Comparison of ENCODE assay signal across 8 mouse cellular contexts in genomic region chr7:19749389-19750216, GRCm38 (mm10). TPM values are rescaled to one million over a fixed set of nuclear protein-coding genes. Genes with fewer than 3 reads are reported as not detected.
A peak's percentile ranks its signal among the peaks of the same experiment; 100 is the strongest.
DNase-seq lines count a peak whose midpoint lies in the region; ATAC-seq and TF ChIP-seq lines count a peak whose summit lies in the region.

No protein-coding gene starts in this region.

- peak; percentile 99 for DNase-seq in A20 (ENCODE audit: low read depth, low spot score)
- DNase-seq in heart, adult 9 months (ENCODE audit: low spot score in 2 of 2) = peak; percentile 97
- DNase-seq in monocyte, adult 2 months (ENCODE audit: low read depth in 1 of 2, low spot score in 2 of 2) = peak; percentile 74 to 77
- DNase-seq in spleen, postnatal 36 days (ENCODE audit: low spot score in 2 of 2) = peak; percentile 71 to 83

- ATAC-seq in kidney, embryonic 14.5 days (ENCODE audit: low FRiP score, low TSS enrichment) = peak; percentile 92
- peak; percentile 91 for ATAC-seq in limb, embryonic 15.5 days (ENCODE audit: insufficient number of reproducible peaks, low FRiP score, low TSS enrichment, low read depth)

- peak overlapping the region; percentile 61 for H3K4me3 ChIP-seq in bone marrow macrophage, adult 2 months (ENCODE audit: insufficient read depth, low read length)
- peak overlapping the region; percentile 87 for H3K4me3 ChIP-seq in embryonic fibroblast, embryonic 13.5 days (ENCODE audit: insufficient read depth, low read length)
- peak overlapping the region; percentile 90 for H3K4me3 ChIP-seq in kidney, embryonic 14.5 days (ENCODE audit: low read length)
- peak overlapping the region; percentile 76 for H3K4me3 ChIP-seq in limb, embryonic 15.5 days

- H3K36me3 ChIP-seq in kidney, embryonic 14.5 days (ENCODE audit: control insufficient read depth, insufficient read depth, low read length) = no peaks in the 10 kb centered on the region
- no peaks in the 10 kb centered on the region for H3K36me3 ChIP-seq in limb, embryonic 15.5 days

- peaks cover 32% of the 10 kb centered on the region for H3K4me1 ChIP-seq in bone marrow macrophage, adult 2 months (ENCODE audit: control insufficient read depth, insufficient read depth, low read length)
- H3K4me1 ChIP-seq in embryonic fibroblast, embryonic 13.5 days (ENCODE audit: control insufficient read depth, insufficient read depth, low read length) = no peaks in the 10 kb centered on the region; the same call in 1 of the 2 replicates
- H3K4me1 ChIP-seq in kidney, embryonic 14.5 days (ENCODE audit: control insufficient read depth, insufficient read depth, low read length) = peaks cover 40% of the 10 kb centered on the region
- H3K4me1 ChIP-seq in limb, embryonic 15.5 days = peaks cover 46% of the 10 kb centered on the region

- under 1% methylated on average over 44 of the region's 46 CpGs for WGBS in kidney, embryonic 14.5 days
- WGBS in limb, embryonic 15.5 days = under 1% methylated on average over 45 of the region's 46 CpGs

- peak overlapping the region; percentile 93 for H3K9ac ChIP-seq in kidney, embryonic 14.5 days (ENCODE audit: low read depth, low read length)
- peak overlapping the region; percentile 79 for H3K9ac ChIP-seq in limb, embryonic 15.5 days

- no peak for TF ChIP-seq CTCF in bone marrow macrophage, adult 2 months (IDR thresholded peaks at IDR 0.05; ENCODE audit: low read depth, low read length)
- peak; percentile 55; the same call in 1 of the 2 replicates for TF ChIP-seq CTCF in embryonic fibroblast, embryonic 13.5 days (IDR thresholded peaks at IDR 0.05; ENCODE audit: borderline replicate concordance, insufficient read depth, low read length)

- H3K9me3 ChIP-seq in kidney, embryonic 14.5 days (ENCODE audit: control insufficient read depth, low read length) = no peaks in the 10 kb centered on the region
- no peaks in the 10 kb centered on the region for H3K9me3 ChIP-seq in limb, embryonic 15.5 days

- H3K27me3 ChIP-seq in kidney, embryonic 14.5 days (ENCODE audit: control insufficient read depth, insufficient read depth, low read length) = no peaks in the 10 kb centered on the region
- no peaks in the 10 kb centered on the region for H3K27me3 ChIP-seq in limb, embryonic 15.5 days

- no peak for TF ChIP-seq POLR2A in bone marrow macrophage, adult 2 months (IDR thresholded peaks at IDR 0.05; ENCODE audit: borderline replicate concordance, low read depth, low read length)
- TF ChIP-seq POLR2A in embryonic fibroblast, embryonic 13.5 days (IDR thresholded peaks at IDR 0.05; ENCODE audit: low read depth, low read length) = peak; percentile 64

- no peak overlapping the region for H3K27ac ChIP-seq in bone marrow macrophage, adult 2 months (ENCODE audit: insufficient read depth, low read depth, low read length)
- 0 out of 2 replicates have a peak overlapping the region, but pooled peaks have one; percentile 68 for H3K27ac ChIP-seq in embryonic fibroblast, embryonic 13.5 days (ENCODE audit: insufficient read depth, low read length)
- peak overlapping the region; percentile 92 for H3K27ac ChIP-seq in kidney, embryonic 14.5 days (ENCODE audit: low read depth, low read length)
- H3K27ac ChIP-seq in limb, embryonic 15.5 days = peak overlapping the region; percentile 94

- H3K4me2 ChIP-seq in kidney, embryonic 14.5 days (replicated peaks; ENCODE audit: low read depth, low read length) = peak overlapping the region; percentile 67
- H3K4me2 ChIP-seq in limb, embryonic 15.5 days = peak overlapping the region; percentile 79

RNA-seq across cellular contexts. Expression of gene Nectin2, which starts 0.7 kb away (rescaled TPM):
- 12.7 and 12.9 TPM in 2 replicates for polyA plus RNA-seq in bone marrow macrophage, adult 2 months (2012; ENCODE audit: insufficient read depth, insufficient read length, missing spikeins)
- 39.7 and 45.3 TPM in 2 replicates for polyA plus RNA-seq in embryonic fibroblast, embryonic 13.5 days (2011; ENCODE audit: insufficient read length, low read depth, missing spikeins)
- polyA plus RNA-seq in kidney, embryonic 14.5 days (2014; fragmentation: Nextera tagmentation; extraction: Ambion mirVana) = 106 and 139 TPM in 2 replicates
- 84.5 and 85.1 TPM in 2 replicates for polyA plus RNA-seq in limb, embryonic 15.5 days (2015; fragmentation: Nextera tagmentation; extraction: Ambion mirVana)

RNA-seq across cellular contexts. Expression of gene Bcam, which starts 21.2 kb away (rescaled TPM):
- 0.52 and 2.6 TPM in 2 replicates for polyA plus RNA-seq in bone marrow macrophage, adult 2 months (2012; ENCODE audit: insufficient read depth, insufficient read length, missing spikeins)
- polyA plus RNA-seq in embryonic fibroblast, embryonic 13.5 days (2011; ENCODE audit: insufficient read length, low read depth, missing spikeins) = 2.1 and 2.5 TPM in 2 replicates
- polyA plus RNA-seq in kidney, embryonic 14.5 days (2014; fragmentation: Nextera tagmentation; extraction: Ambion mirVana) = 177 and 214 TPM in 2 replicates
- 120 and 150 TPM in 2 replicates for polyA plus RNA-seq in limb, embryonic 15.5 days (2015; fragmentation: Nextera tagmentation; extraction: Ambion mirVana)

RNA-seq across cellular contexts. Expression of gene Tomm40, which starts 34.4 kb away (rescaled TPM):
- polyA plus RNA-seq in bone marrow macrophage, adult 2 months (2012; ENCODE audit: insufficient read depth, insufficient read length, missing spikeins) = 23.8 and 25.2 TPM in 2 replicates
- polyA plus RNA-seq in embryonic fibroblast, embryonic 13.5 days (2011; ENCODE audit: insufficient read length, low read depth, missing spikeins) = 38.1 and 51.3 TPM in 2 replicates
- polyA plus RNA-seq in kidney, embryonic 14.5 days (2014; fragmentation: Nextera tagmentation; extraction: Ambion mirVana) = 159 and 177 TPM in 2 replicates
- 129 and 139 TPM in 2 replicates for polyA plus RNA-seq in limb, embryonic 15.5 days (2015; fragmentation: Nextera tagmentation; extraction: Ambion mirVana)

RNA-seq across cellular contexts. Expression of gene Cblc, which starts 47.0 kb away (rescaled TPM):
- polyA plus RNA-seq in bone marrow macrophage, adult 2 months (2012; ENCODE audit: insufficient read depth, insufficient read length, missing spikeins) = not detected in 2 replicates
- polyA plus RNA-seq in embryonic fibroblast, embryonic 13.5 days (2011; ENCODE audit: insufficient read length, low read depth, missing spikeins) = not detected in 2 replicates
- 4.7 and 7.3 TPM in 2 replicates for polyA plus RNA-seq in kidney, embryonic 14.5 days (2014; fragmentation: Nextera tagmentation; extraction: Ambion mirVana)
- 14.6 and 15.2 TPM in 2 replicates for polyA plus RNA-seq in limb, embryonic 15.5 days (2015; fragmentation: Nextera tagmentation; extraction: Ambion mirVana)

RNA-seq across cellular contexts. Expression of gene Apoe, which starts 50.6 kb away (rescaled TPM):
- polyA plus RNA-seq in bone marrow macrophage, adult 2 months (2012; ENCODE audit: insufficient read depth, insufficient read length, missing spikeins) = 16,287 and 16,533 TPM in 2 replicates
- 8.5 and 34.9 TPM in 2 replicates for polyA plus RNA-seq in embryonic fibroblast, embryonic 13.5 days (2011; ENCODE audit: insufficient read length, low read depth, missing spikeins)
- 175 and 184 TPM in 2 replicates for polyA plus RNA-seq in kidney, embryonic 14.5 days (2014; fragmentation: Nextera tagmentation; extraction: Ambion mirVana)
- polyA plus RNA-seq in limb, embryonic 15.5 days (2015; fragmentation: Nextera tagmentation; extraction: Ambion mirVana) = 409 and 468 TPM in 2 replicates

Comparison
In these comparisons a context has a peak if more than half of its experiments do, and no peak if none do; other contexts are left out.
1. RNA of gene Bcam, which starts 21.2 kb away (polyA plus RNA-seq): 177 to 214 TPM in kidney, embryonic 14.5 days and 120 to 150 TPM in limb, embryonic 15.5 days; 2.1 to 2.5 TPM in embryonic fibroblast, embryonic 13.5 days and 0.52 to 2.6 TPM in bone marrow macrophage, adult 2 months; every median in the first group is over 10 times any median in the second.
2. Peak in every context shown above with its lines, with median percentiles within 50 percentile points of each other: DNase-seq and H3K4me3 ChIP-seq.